Mouse (Mus musculus) forebrain, embryonic 15.5 days (tissue): ENCODE measurements around the gene Prkcz. TPM values are rescaled to one million over a fixed set of nuclear protein-coding genes. Genes with fewer than 3 reads are reported as not detected.
A peak's percentile ranks its signal among the peaks of the same experiment; 100 is the strongest.

Source experiments
- ATAC-seq: fragments of 200-750 bp; cut with Nextera tagmentation; replicated peaks from 2 replicates; pipeline ENCODE4 v1.8.0; 2017; ENCODE audit warnings: mild to moderate bottlenecking, moderate TSS enrichment, moderate library complexity
- H3K27ac ChIP-seq: fragments of 300-500 bp; sonication (generic); replicated peaks from 2 replicates; pipeline ENCODE4 v1.5.1; 2015; ENCODE audit warnings: mild to moderate bottlenecking, inconsistent platforms
- H3K27me3 ChIP-seq: fragments of 300-500 bp; sonication (generic); 2 replicates; pipeline ENCODE4 v1.6.1; 2015; ENCODE audit warnings: inconsistent platforms
- H3K36me3 ChIP-seq: fragments of 300-500 bp; sonication (generic); 2 replicates; pipeline ENCODE4 v1.6.1; 2015; ENCODE audit warnings: mild to moderate bottlenecking, inconsistent platforms
- H3K4me1 ChIP-seq: fragments of 300-500 bp; sonication (generic); 2 replicates; pipeline ENCODE4 v1.6.1; 2015; ENCODE audit warnings: inconsistent platforms
- H3K4me2 ChIP-seq: fragments of 300-500 bp; sonication (generic); replicated peaks from 2 replicates; pipeline ENCODE4 v1.6.1; 2015; ENCODE audit warnings: mild to moderate bottlenecking, inconsistent platforms
- H3K4me3 ChIP-seq: fragments of 300-500 bp; sonication (generic); 2 replicates; pipeline ENCODE4 v1.5.1; 2015; ENCODE audit warnings: mild to moderate bottlenecking, inconsistent platforms
- H3K9ac ChIP-seq: fragments of 300-500 bp; sonication (generic); replicated peaks from 2 replicates; pipeline ENCODE4 v1.6.1; 2015; ENCODE audit warnings: mild to moderate bottlenecking, inconsistent platforms
- H3K9me3 ChIP-seq: fragments of 300-500 bp; sonication (generic); 2 replicates; pipeline ENCODE4 v1.6.1; 2016; ENCODE audit warnings: inconsistent platforms
- WGBS: fragments of 180-500 bp; shearing (Covaris S2); methylation state at CpG from one replicate; pipeline ENCODE4 v1.1.7; 2015; ENCODE audit warnings: mixed read lengths; 5-methylcytosine and 5-hydroxymethylcytosine counted together
- polyA plus RNA-seq: library from polyadenylated mRNA; unstranded; fragments of >200 nt; fragmentation: Nextera tagmentation; extraction: Ambion mirVana; gene quantifications from 2 replicates; pipeline ENCODE4 v1.2.1, GENCODE M21; 2015

Gene Prkcz
- polyA plus RNA-seq, 1 experiment from 2014 or later = 69.1 TPM

GRCm38 (mm10) chr4:155301965-155302364 is 59.2 kb downstream of the Prkcz start:
- Histone ChIP-seq H3K4me3 (no peak overlapping the region), H3K36me3 (no peaks in the 10 kb centered on the region), H3K9ac (no peak overlapping the region), H3K27me3 (no peaks in the 10 kb centered on the region), H3K4me2 (no peak overlapping the region), H3K4me1 (peaks cover 31% of the 10 kb centered on the region), H3K9me3 (no peaks in the 10 kb centered on the region), H3K27ac (no peak overlapping the region)
- ATAC-seq = no peak
- WGBS = 58% methylated on average over 4 of the region's 4 CpGs

DNA sequence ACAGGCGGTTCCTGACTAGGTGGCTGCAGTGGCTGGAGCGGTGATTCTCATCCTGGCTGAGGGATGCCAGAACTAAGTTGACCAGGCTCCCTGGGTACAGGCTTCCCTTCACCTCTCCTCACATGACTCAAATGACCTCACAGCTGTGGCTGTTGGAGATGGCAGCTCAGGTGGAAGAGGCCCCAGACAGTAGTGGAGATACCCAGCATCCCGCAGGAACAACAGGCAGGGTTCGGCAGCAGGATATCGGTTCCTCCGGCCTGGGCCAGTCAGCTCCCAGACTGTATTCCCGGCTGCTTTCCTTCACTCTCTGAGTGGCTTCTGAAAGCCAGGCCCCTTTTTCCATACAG is 60.1 kb downstream of the Prkcz start:
- ATAC-seq = no peak
- Histone ChIP-seq H3K27ac (no peak overlapping the region), H3K9me3 (no peaks in the 10 kb centered on the region), H3K4me3 (no peak overlapping the region), H3K27me3 (no peaks in the 10 kb centered on the region), H3K36me3 (no peaks in the 10 kb centered on the region), H3K4me2 (no peak overlapping the region), H3K9ac (no peak overlapping the region), H3K4me1 (peaks cover 27% of the 10 kb centered on the region)
- 95% methylated on average over 7 of the region's 7 CpGs for WGBS

DNA sequence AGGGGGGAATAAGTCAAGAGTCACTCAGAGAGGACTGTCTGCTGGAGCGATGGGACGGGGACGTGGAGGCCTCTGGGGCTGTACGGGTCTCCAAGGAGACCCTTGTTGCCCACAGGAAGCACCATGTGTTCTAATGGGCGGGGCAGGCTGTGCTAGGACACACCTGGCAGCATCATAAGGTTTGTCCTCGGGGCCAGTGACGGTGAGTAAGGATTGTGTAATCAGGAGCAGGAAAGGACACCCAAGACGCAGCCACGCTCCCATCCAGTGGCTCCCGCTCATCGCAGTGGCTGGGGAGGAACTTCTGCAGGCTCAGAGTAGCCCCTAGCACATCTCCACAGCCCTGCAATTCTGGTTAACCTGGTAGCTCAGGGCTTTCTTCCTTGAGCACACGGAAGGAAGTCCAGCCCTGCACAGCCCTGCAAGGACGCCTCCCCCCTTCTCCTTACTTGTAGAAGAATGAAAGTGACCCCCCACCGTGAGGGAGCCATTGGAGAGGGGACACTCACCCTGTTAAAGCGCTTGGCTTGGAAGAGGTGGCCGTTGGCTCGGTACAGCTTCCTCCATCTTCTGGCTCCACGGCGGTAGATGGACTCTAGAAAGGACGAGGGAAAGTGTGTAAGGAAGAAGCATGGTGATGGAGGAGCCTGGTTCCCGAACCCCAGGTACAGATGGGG is 60.6 kb downstream of the Prkcz start:
- Histone ChIP-seq H3K4me1 (peaks cover 26% of the 10 kb centered on the region), H3K4me3 (no peak overlapping the region), H3K27ac (no peak overlapping the region), H3K9ac (no peak overlapping the region), H3K36me3 (no peaks in the 10 kb centered on the region), H3K4me2 (no peak overlapping the region), H3K9me3 (no peaks in the 10 kb centered on the region), H3K27me3 (no peaks in the 10 kb centered on the region)
- ATAC-seq = no peak
- whole genome bisulfite sequencing = 83% methylated on average over 21 of the region's 21 CpGs

DNA sequence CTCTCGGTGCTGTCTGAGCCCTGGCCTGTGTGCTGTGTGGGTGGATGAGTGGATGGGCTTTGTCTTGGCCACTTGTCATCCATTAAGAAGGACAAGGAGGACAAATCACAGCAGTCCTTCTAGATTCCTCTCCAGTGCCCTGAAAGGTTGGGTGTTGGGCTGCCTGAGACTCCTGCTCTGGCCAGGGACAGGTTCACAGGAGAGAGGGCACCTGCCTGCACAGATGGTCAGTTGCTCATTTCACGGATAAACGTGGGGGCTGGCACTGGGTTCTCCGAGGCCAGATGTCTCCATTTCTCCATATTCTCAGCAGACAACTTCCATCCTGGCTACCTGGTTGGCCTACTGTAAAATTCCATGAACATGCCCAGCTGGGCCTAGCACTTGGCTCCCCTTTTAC is 62.3 kb downstream of the Prkcz start:
- no peak for ATAC-seq
- Histone ChIP-seq H3K4me3 (no peak overlapping the region), H3K4me1 (peaks cover 30% of the 10 kb centered on the region), H3K36me3 (no peaks in the 10 kb centered on the region), H3K4me2 (no peak overlapping the region), H3K27ac (no peak overlapping the region), H3K27me3 (no peaks in the 10 kb centered on the region), H3K9ac (no peak overlapping the region), H3K9me3 (no peaks in the 10 kb centered on the region)
- 90% methylated on average over 4 of the region's 4 CpGs for WGBS

GRCm38 (mm10) chr4:155297057-155297456 is 64.1 kb downstream of the Prkcz start:
- H3K9me3 ChIP-seq = no peaks in the 10 kb centered on the region
- WGBS = 65% methylated on average over 2 of the region's 2 CpGs
- peak overlapping the region; percentile 91; the same call in 1 of the 2 replicates for H3K27ac ChIP-seq
- no peak overlapping the region for H3K4me2 ChIP-seq
- H3K27me3 ChIP-seq = no peaks in the 10 kb centered on the region
- H3K4me3 ChIP-seq = no peak overlapping the region
- no peak for ATAC-seq
- H3K36me3 ChIP-seq = peaks cover 3% of the 10 kb centered on the region; the same call in 1 of the 2 replicates
- peaks cover 30% of the 10 kb centered on the region for H3K4me1 ChIP-seq
- no peak overlapping the region for H3K9ac ChIP-seq

DNA sequence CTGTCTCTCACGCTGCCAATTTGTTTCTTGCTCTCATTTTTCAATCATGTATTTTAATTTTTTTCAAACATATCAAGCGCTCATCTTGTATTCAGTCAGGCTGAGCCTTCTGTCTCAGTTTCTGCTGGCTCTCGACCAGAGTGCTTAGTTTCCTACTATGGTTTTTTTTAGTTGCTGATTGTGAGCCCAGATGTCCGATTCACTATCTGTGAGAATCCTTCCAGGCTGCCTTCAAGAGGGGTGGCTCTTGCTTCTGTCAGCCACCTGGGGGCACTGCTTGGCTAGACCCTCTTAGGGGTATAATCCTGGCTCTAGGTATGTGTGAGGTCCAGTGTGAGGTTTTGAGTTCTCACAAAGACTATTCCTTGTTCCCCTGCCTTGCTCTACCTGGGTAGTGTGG is 65.2 kb downstream of the Prkcz start:
- H3K36me3 ChIP-seq = peaks cover 3% of the 10 kb centered on the region; the same call in 1 of the 2 replicates
- peak overlapping the region; percentile 91 for H3K27ac ChIP-seq
- no peak overlapping the region for H3K4me3 ChIP-seq
- no peak overlapping the region for H3K9ac ChIP-seq
- 48% methylated on average over 4 of the region's 4 CpGs for WGBS
- 0 out of 2 replicates have a peak, but pooled peaks have one; percentile 33 for ATAC-seq
- no peak overlapping the region for H3K4me2 ChIP-seq
- no peaks in the 10 kb centered on the region for H3K27me3 ChIP-seq
- no peaks in the 10 kb centered on the region for H3K9me3 ChIP-seq
- H3K4me1 ChIP-seq = peaks cover 25% of the 10 kb centered on the region

DNA sequence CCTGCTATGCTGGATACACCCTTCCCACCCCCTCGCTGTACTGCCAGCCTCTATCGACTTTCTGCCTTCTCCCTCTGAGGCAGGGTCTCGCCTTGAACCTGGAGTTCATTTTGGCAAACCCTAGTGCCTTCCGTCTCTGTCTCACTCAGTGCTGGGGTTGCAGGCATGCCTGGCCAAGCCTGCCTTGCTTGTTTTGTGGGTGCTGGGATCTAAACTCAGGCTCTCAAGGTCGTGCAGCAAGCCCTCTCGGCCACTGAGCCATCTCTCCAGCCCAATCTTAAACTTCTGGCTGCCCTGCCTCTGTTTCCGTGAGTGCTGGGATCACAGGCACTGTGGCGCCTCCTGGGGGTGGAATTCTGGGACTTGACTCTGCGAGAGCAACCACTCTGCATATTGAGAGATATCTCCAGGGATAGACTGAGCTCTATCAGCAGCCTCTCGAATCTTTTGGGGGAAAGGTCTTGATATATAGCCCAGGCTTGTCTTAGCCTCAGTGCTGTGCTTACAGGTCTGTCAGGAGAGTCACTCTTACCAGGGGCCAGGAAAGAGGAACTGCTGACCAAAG is 66.1 kb downstream of the Prkcz start:
- ATAC-seq = no peak
- no peaks in the 10 kb centered on the region for H3K27me3 ChIP-seq
- peak overlapping the region; percentile 91 for H3K27ac ChIP-seq
- peaks cover 3% of the 10 kb centered on the region; the same call in 1 of the 2 replicates for H3K36me3 ChIP-seq
- no peak overlapping the region for H3K4me2 ChIP-seq
- H3K9me3 ChIP-seq = no peaks in the 10 kb centered on the region
- no peak overlapping the region for H3K9ac ChIP-seq
- WGBS = 80% methylated on average over 10 of the region's 10 CpGs
- H3K4me1 ChIP-seq = peaks cover 25% of the 10 kb centered on the region
- no peak overlapping the region for H3K4me3 ChIP-seq

- Histone ChIP-seq H3K4me2 (no peak overlapping the region), H3K4me3 (no peak overlapping the region), H3K4me1 (peaks cover 25% of the 10 kb centered on the region), H3K9ac (no peak overlapping the region), H3K27me3 (no peaks in the 10 kb centered on the region), H3K27ac (peak overlapping the region; percentile 91), H3K36me3 (peaks cover 3% of the 10 kb centered on the region; the same call in 1 of the 2 replicates), H3K9me3 (no peaks in the 10 kb centered on the region)
- 92% methylated on average over 14 of the region's 14 CpGs for WGBS
- no peak for ATAC-seq
Observed at GRCm38 (mm10) chr4:155294381-155294780, 66.8 kb downstream of the Prkcz start.

DNA sequence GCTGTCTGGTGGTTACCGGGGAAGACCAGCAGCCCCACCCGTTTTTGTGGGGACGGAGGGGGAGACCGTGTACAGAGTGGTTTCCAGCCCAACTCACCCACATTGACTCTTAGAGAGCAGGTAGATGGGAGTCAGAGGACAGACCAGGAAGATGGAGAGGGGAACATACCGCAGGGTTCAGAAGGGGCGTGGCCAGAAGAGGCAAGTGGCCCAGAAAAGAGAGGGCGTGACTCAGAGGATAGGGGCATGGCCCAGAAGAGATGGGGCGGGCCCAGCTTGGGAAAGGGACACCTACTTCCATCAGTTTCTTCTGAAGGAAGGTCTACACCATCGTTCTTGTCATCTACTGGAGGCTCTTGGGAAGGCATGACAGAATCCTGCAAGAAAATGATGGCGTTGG is 68.3 kb downstream of the Prkcz start:
- Histone ChIP-seq H3K9me3 (no peaks in the 10 kb centered on the region), H3K4me1 (peaks cover 25% of the 10 kb centered on the region), H3K4me2 (no peak overlapping the region), H3K27ac (no peak overlapping the region), H3K36me3 (peaks cover 3% of the 10 kb centered on the region; the same call in 1 of the 2 replicates), H3K27me3 (no peaks in the 10 kb centered on the region), H3K9ac (no peak overlapping the region), H3K4me3 (no peak overlapping the region)
- ATAC-seq = no peak
- WGBS = 87% methylated on average over 10 of the region's 10 CpGs

DNA sequence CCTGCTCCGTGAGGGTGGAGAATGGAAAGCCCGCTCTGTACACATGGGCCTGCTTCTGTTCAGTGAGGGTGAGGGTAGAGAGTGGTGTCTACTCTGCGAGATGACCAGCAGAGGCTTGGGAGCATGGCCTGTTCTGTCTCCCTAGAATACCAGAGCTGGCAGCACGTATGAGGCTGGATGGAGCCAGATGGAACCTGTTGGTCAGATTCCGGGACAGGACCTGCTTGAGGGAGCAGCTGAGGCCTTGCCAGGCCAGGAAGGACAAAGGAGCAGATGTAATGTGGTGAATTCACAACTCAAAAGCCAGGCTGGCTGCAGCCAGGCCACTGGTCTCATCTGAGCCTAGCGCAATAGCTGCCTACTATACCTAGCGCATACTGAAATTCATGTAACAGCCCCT is 71.1 kb downstream of the Prkcz start:
- Histone ChIP-seq H3K27me3 (no peaks in the 10 kb centered on the region), H3K4me2 (no peak overlapping the region), H3K36me3 (peaks cover 3% of the 10 kb centered on the region; the same call in 1 of the 2 replicates), H3K9me3 (no peaks in the 10 kb centered on the region), H3K9ac (no peak overlapping the region), H3K4me3 (no peak overlapping the region), H3K4me1 (peaks cover 11% of the 10 kb centered on the region), H3K27ac (no peak overlapping the region)
- WGBS = 91% methylated on average over 7 of the region's 7 CpGs
- no peak for ATAC-seq

DNA sequence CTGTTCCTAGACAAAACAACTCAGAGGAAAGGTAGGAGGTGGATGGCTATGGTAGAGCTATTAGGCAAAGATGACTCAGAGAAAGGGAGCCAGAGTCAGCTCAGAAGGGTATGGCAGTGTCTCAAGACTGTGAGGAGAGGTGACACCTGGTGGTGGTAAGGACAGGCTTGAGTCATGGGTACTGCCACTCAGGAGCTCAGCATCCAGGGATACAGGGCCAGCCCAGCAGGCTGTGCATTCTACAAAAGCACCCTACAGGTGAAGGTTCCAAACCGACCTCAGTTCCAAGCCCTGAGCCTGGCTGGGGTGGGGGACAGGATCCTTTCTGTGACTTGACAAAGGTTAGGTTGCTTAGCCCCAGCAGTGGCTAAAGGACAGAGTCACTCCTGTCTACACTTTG is 72.6 kb downstream of the Prkcz start:
- Histone ChIP-seq H3K4me1 (peaks cover 4% of the 10 kb centered on the region), H3K9ac (no peak overlapping the region), H3K27ac (no peak overlapping the region), H3K4me2 (no peak overlapping the region), H3K27me3 (no peaks in the 10 kb centered on the region), H3K4me3 (no peak overlapping the region), H3K9me3 (no peaks in the 10 kb centered on the region), H3K36me3 (peaks cover 3% of the 10 kb centered on the region; the same call in 1 of the 2 replicates)
- no peak for ATAC-seq
- WGBS = 91% methylated on average over 1 of the region's 1 CpGs

- Histone ChIP-seq H3K9me3 (no peaks in the 10 kb centered on the region), H3K9ac (no peak overlapping the region), H3K36me3 (no peaks in the 10 kb centered on the region), H3K27ac (peak overlapping the region; percentile 31), H3K4me2 (no peak overlapping the region), H3K4me1 (peaks cover 11% of the 10 kb centered on the region), H3K4me3 (no peak overlapping the region), H3K27me3 (no peaks in the 10 kb centered on the region)
- WGBS = 82% methylated on average over 11 of the region's 11 CpGs
- no peak for ATAC-seq
Observed at GRCm38 (mm10) chr4:155287713-155288112, 73.4 kb downstream of the Prkcz start.

GRCm38 (mm10) chr4:155286090-155286489 is 75.1 kb downstream of the Prkcz start:
- 91% methylated on average over 4 of the region's 4 CpGs for WGBS
- Histone ChIP-seq H3K4me2 (no peak overlapping the region), H3K4me1 (peaks cover 17% of the 10 kb centered on the region), H3K36me3 (no peaks in the 10 kb centered on the region), H3K9ac (no peak overlapping the region), H3K27ac (no peak overlapping the region), H3K4me3 (no peak overlapping the region), H3K27me3 (no peaks in the 10 kb centered on the region), H3K9me3 (no peaks in the 10 kb centered on the region)
- ATAC-seq = no peak
